ENCODE assay signal across 26 mouse cellular contexts in genomic region chr16:95221051-95221450, GRCm38 (mm10). TPM values are rescaled to one million over a fixed set of nuclear protein-coding genes. Genes with fewer than 3 reads are reported as not detected.
DNase-seq lines count a peak whose midpoint lies in the region; ATAC-seq and TF ChIP-seq lines count a peak whose summit lies in the region.
"Had no signal": no experiment of that assay in that cellular context is flagged by ENCODE, and none has a peak within 500 bp of the region (broad histone marks: within the 10 kb centered on the region; RNA-seq: fewer than 3 reads in every experiment).

No protein-coding gene starts in this region.

- ATAC-seq in intestine, embryonic 15.5 days = peak; percentile 78; the same call in 1 of the 2 replicates
- ATAC-seq in intestine, postnatal 0 days = no peak
- ATAC-seq in embryonic facial prominence, embryonic 13.5 days (ENCODE audit: insufficient number of reproducible peaks, insufficient read depth, low FRiP score, low TSS enrichment, low read depth) = no peak
- peak; percentile 79; the same call in 1 of the 2 replicates for ATAC-seq in intestine, embryonic 16.5 days
- ATAC-seq in midbrain, postnatal 0 days (ENCODE audit: low FRiP score) = no peak
- ATAC-seq: activated CD4-positive, CD25-positive, alpha-beta regulatory T cell, adult 4 months; forebrain, embryonic 14.5 days; inflammation-experienced regulatory T-cells, adult 6 months; liver, postnatal 0 days had no signal

- H3K4me3 ChIP-seq in intestine, embryonic 15.5 days (replicated peaks) = no peak overlapping the region
- H3K4me3 ChIP-seq in intestine, postnatal 0 days (ENCODE audit: low read depth, low read length) = no peak overlapping the region
- H3K4me3 ChIP-seq in embryonic facial prominence, embryonic 13.5 days = no peak overlapping the region
- H3K4me3 ChIP-seq in intestine, embryonic 16.5 days (ENCODE audit: low read length) = no peak overlapping the region
- H3K4me3 ChIP-seq in midbrain, postnatal 0 days (ENCODE audit: low read depth, low read length) = no peak overlapping the region
- H3K4me3 ChIP-seq: erythroblast, embryonic 14.5 days; hindbrain, embryonic 12.5 days; limb, embryonic 13.5 days had no signal

- no peaks in the 10 kb centered on the region for H3K27me3 ChIP-seq in intestine, embryonic 15.5 days (replicated peaks)
- H3K27me3 ChIP-seq in intestine, postnatal 0 days (replicated peaks; ENCODE audit: control insufficient read depth, insufficient read depth, low read length) = no peaks in the 10 kb centered on the region
- H3K27me3 ChIP-seq in embryonic facial prominence, embryonic 13.5 days = no peaks in the 10 kb centered on the region
- no peaks in the 10 kb centered on the region for H3K27me3 ChIP-seq in intestine, embryonic 16.5 days (replicated peaks; ENCODE audit: control insufficient read depth, insufficient read depth, low read length)
- no peaks in the 10 kb centered on the region for H3K27me3 ChIP-seq in midbrain, postnatal 0 days (ENCODE audit: insufficient read depth, low read length)
- H3K27me3 ChIP-seq: hindbrain, embryonic 12.5 days; limb, embryonic 13.5 days had no signal

- H3K9me3 ChIP-seq in intestine, embryonic 15.5 days = no peaks in the 10 kb centered on the region
- H3K9me3 ChIP-seq in intestine, postnatal 0 days (ENCODE audit: control insufficient read depth) = no peaks in the 10 kb centered on the region
- no peaks in the 10 kb centered on the region for H3K9me3 ChIP-seq in embryonic facial prominence, embryonic 13.5 days
- H3K9me3 ChIP-seq in intestine, embryonic 16.5 days (ENCODE audit: control insufficient read depth, low read length) = no peaks in the 10 kb centered on the region
- H3K9me3 ChIP-seq in midbrain, postnatal 0 days (ENCODE audit: low read length) = no peaks in the 10 kb centered on the region
- H3K9me3 ChIP-seq: G1E; hindbrain, embryonic 12.5 days; limb, embryonic 13.5 days had no signal

- TF ChIP-seq CTCF in intestine, postnatal 0 days (IDR thresholded peaks at IDR 0.05; ENCODE audit: low read depth) = no peak
- no peak for TF ChIP-seq CTCF in midbrain, postnatal 0 days (IDR thresholded peaks at IDR 0.05)

- no peaks in the 10 kb centered on the region for H3K36me3 ChIP-seq in intestine, embryonic 15.5 days
- no peaks in the 10 kb centered on the region for H3K36me3 ChIP-seq in intestine, postnatal 0 days (ENCODE audit: control insufficient read depth, insufficient read depth)
- no peaks in the 10 kb centered on the region for H3K36me3 ChIP-seq in embryonic facial prominence, embryonic 13.5 days
- H3K36me3 ChIP-seq in intestine, embryonic 16.5 days (ENCODE audit: control insufficient read depth, insufficient read depth, low read length) = no peaks in the 10 kb centered on the region
- H3K36me3 ChIP-seq in midbrain, postnatal 0 days (ENCODE audit: insufficient read depth, low read length) = no peaks in the 10 kb centered on the region
- H3K36me3 ChIP-seq: G1E; hindbrain, embryonic 12.5 days; limb, embryonic 13.5 days had no signal

- H3K4me1 ChIP-seq in intestine, embryonic 15.5 days (replicated peaks) = no peaks in the 10 kb centered on the region
- no peaks in the 10 kb centered on the region for H3K4me1 ChIP-seq in intestine, postnatal 0 days (replicated peaks; ENCODE audit: control insufficient read depth, insufficient read depth, low read length)
- H3K4me1 ChIP-seq in embryonic facial prominence, embryonic 13.5 days = peaks cover 8% of the 10 kb centered on the region; the same call in 1 of the 2 replicates
- no peaks in the 10 kb centered on the region for H3K4me1 ChIP-seq in intestine, embryonic 16.5 days (ENCODE audit: control insufficient read depth, insufficient read depth, low read length)
- no peaks in the 10 kb centered on the region for H3K4me1 ChIP-seq in midbrain, postnatal 0 days (ENCODE audit: insufficient read depth, low read length)
- H3K4me1 ChIP-seq: hindbrain, embryonic 12.5 days had no signal

- H3K4me2 ChIP-seq in intestine, embryonic 15.5 days (replicated peaks) = no peak overlapping the region
- H3K4me2 ChIP-seq in intestine, postnatal 0 days (replicated peaks; ENCODE audit: low read depth) = no peak overlapping the region
- H3K4me2 ChIP-seq in embryonic facial prominence, embryonic 13.5 days = no peak overlapping the region
- no peak overlapping the region for H3K4me2 ChIP-seq in intestine, embryonic 16.5 days (ENCODE audit: low read depth, low read length)
- H3K4me2 ChIP-seq in midbrain, postnatal 0 days (ENCODE audit: low read depth, low read length, poor library complexity, severe bottlenecking) = no peak overlapping the region
- H3K4me2 ChIP-seq: heart, embryonic 11.5 days; hindbrain, embryonic 12.5 days; limb, embryonic 13.5 days had no signal

- no peak overlapping the region for H3K9ac ChIP-seq in intestine, embryonic 15.5 days
- H3K9ac ChIP-seq in intestine, postnatal 0 days (ENCODE audit: low read depth, low read length) = no peak overlapping the region
- no peak overlapping the region for H3K9ac ChIP-seq in embryonic facial prominence, embryonic 13.5 days
- H3K9ac ChIP-seq in intestine, embryonic 16.5 days (ENCODE audit: low read depth, low read length) = no peak overlapping the region
- no peak overlapping the region for H3K9ac ChIP-seq in midbrain, postnatal 0 days (replicated peaks; ENCODE audit: low read length, poor library complexity, severe bottlenecking)
- H3K9ac ChIP-seq: hindbrain, embryonic 12.5 days; limb, embryonic 13.5 days; liver, postnatal 0 days had no signal

- H3K27ac ChIP-seq in intestine, embryonic 15.5 days = no peak overlapping the region
- no peak overlapping the region for H3K27ac ChIP-seq in intestine, postnatal 0 days (ENCODE audit: low read depth, low read length)
- 0 out of 2 replicates have a peak overlapping the region, but pooled peaks have one; percentile 7 for H3K27ac ChIP-seq in embryonic facial prominence, embryonic 13.5 days
- H3K27ac ChIP-seq in intestine, embryonic 16.5 days (ENCODE audit: low read length) = no peak overlapping the region
- H3K27ac ChIP-seq in midbrain, postnatal 0 days (ENCODE audit: low read depth, low read length) = no peak overlapping the region
- H3K27ac ChIP-seq: hindbrain, embryonic 12.5 days; limb, embryonic 13.5 days had no signal

- DNase-seq in lung, postnatal 14 days = peak; percentile 35
- DNase-seq in midbrain, postnatal 0 days (ENCODE audit: low spot score) = no peak
- no peak for DNase-seq in embryo, embryonic 11 days
- DNase-seq in layer of hippocampus, postnatal 36 days = no peak
- DNase-seq: adrenal gland, postnatal 25 days; cerebellum, adult 11-12 months; cerebellum, postnatal 14 days; gastrocnemius, postnatal 25 days; heart, postnatal 10 days; kidney, postnatal 25 days; layer of hippocampus, adult 9-11 months; liver, postnatal 0 days; retina, postnatal 1 day; thymus, postnatal 14 days had no signal

- WGBS in intestine, embryonic 15.5 days = 55% methylated on average over 4 of the region's 4 CpGs
- 29% methylated on average over 4 of the region's 4 CpGs for WGBS in intestine, postnatal 0 days
- WGBS in embryonic facial prominence, embryonic 13.5 days = 41% methylated on average over 4 of the region's 4 CpGs
- WGBS in intestine, embryonic 16.5 days = 44% methylated on average over 4 of the region's 4 CpGs
- WGBS in midbrain, postnatal 0 days = 66% methylated on average over 4 of the region's 4 CpGs

RNA-seq across cellular contexts. Expression of gene Kcnj15, which starts 36.3 kb away (rescaled TPM):
- 0.28 and 0.29 TPM in 2 replicates for polyA plus RNA-seq in intestine, embryonic 15.5 days (2015; fragmentation: Nextera tagmentation; extraction: Ambion mirVana)
- polyA plus RNA-seq in intestine, postnatal 0 days (2015; fragmentation: Nextera tagmentation; extraction: Ambion mirVana) = 0.27 and 0.29 TPM in 2 replicates
- 1.4 and 1.5 TPM in 2 replicates for polyA plus RNA-seq in embryonic facial prominence, embryonic 13.5 days (2015; fragmentation: Nextera tagmentation; extraction: Ambion mirVana)
- polyA plus RNA-seq in intestine, embryonic 16.5 days (2015; fragmentation: Nextera tagmentation; extraction: Ambion mirVana) = 0.26 and 0.27 TPM in 2 replicates
- total RNA-seq in midbrain, postnatal 0 days (2014; rRNA removed) = 0.09 TPM in 1 of 2 replicates, not detected in the other
- polyA plus RNA-seq in midbrain, postnatal 0 days (2015; fragmentation: Nextera tagmentation; extraction: Ambion mirVana) = 0.04 and 0.06 TPM in 2 replicates
- total RNA-seq in layer of hippocampus, postnatal 36 days (2021) = not detected
- polyA plus RNA-seq: G1E had no signal

Comparison
In these comparisons a context has a peak if more than half of its experiments do, and no peak if none do; other contexts are left out.
1. ATAC-seq: peak in intestine, embryonic 15.5 days (single experiment) and intestine, embryonic 16.5 days (single experiment); none in intestine, postnatal 0 days (single experiment), embryonic facial prominence, embryonic 13.5 days (single experiment) and midbrain, postnatal 0 days (single experiment).